Mouse (Mus musculus) lung, embryonic 16.5 days (tissue): ENCODE data around the gene Ntrk1. TPM values are rescaled to one million over a fixed set of nuclear protein-coding genes. Genes with fewer than 3 reads are reported as not detected.

ENCODE experiments used
- ATAC-seq: fragments of 200-750 bp; cut with Nextera tagmentation; 2 replicates; pipeline ENCODE4 v1.8.0; 2017; ENCODE audit warnings: low read depth, mild to moderate bottlenecking, moderate library complexity
- H3K27ac ChIP-seq: fragments of 300-500 bp; sonication (generic); 2 replicates; pipeline ENCODE4 v1.5.1; 2014; ENCODE audit warnings: mild to moderate bottlenecking, control low read depth, low read length
- H3K27me3 ChIP-seq: fragments of 300-500 bp; sonication (generic); 2 replicates; pipeline ENCODE4 v1.6.1; 2014; ENCODE audit warnings: low read depth, low read length, mixed read lengths; ENCODE audit not compliant: control insufficient read depth, insufficient read depth
- H3K36me3 ChIP-seq: fragments of 300-500 bp; sonication (generic); 2 replicates; pipeline ENCODE4 v1.6.1; 2014; ENCODE audit warnings: low read length; ENCODE audit not compliant: control insufficient read depth, insufficient read depth
- H3K4me1 ChIP-seq: fragments of 300-500 bp; sonication (generic); replicated peaks from 2 replicates; pipeline ENCODE4 v1.6.1; 2014; ENCODE audit warnings: low read length, mixed read lengths; ENCODE audit not compliant: control insufficient read depth, insufficient read depth
- H3K4me2 ChIP-seq: fragments of 300-500 bp; sonication (generic); 2 replicates; pipeline ENCODE4 v1.6.1; 2014; ENCODE audit warnings: low read depth, low read length, control low read depth
- H3K4me3 ChIP-seq: fragments of 300-500 bp; sonication (generic); 2 replicates; pipeline ENCODE4 v1.5.1; 2014; ENCODE audit warnings: mild to moderate bottlenecking, low read length, control low read depth
- H3K9ac ChIP-seq: fragments of 300-500 bp; sonication (generic); 2 replicates; pipeline ENCODE4 v1.6.1; 2014; ENCODE audit warnings: low read length, control low read depth
- H3K9me3 ChIP-seq: fragments of 300-500 bp; sonication (generic); 2 replicates; pipeline ENCODE4 v1.6.1; 2016; ENCODE audit warnings: low read length; ENCODE audit not compliant: control insufficient read depth
- WGBS: fragments of 180-500 bp; shearing (Covaris S2); extraction: QIAGEN DNeasy Blood & Tissue Kit; methylation state at CpG from one replicate; pipeline ENCODE4 v1.1.7; 2014; 5-methylcytosine and 5-hydroxymethylcytosine counted together
- polyA plus RNA-seq: library from polyadenylated mRNA; unstranded; fragments of >200 nt; fragmentation: Nextera tagmentation; extraction: Ambion mirVana; gene quantifications from 2 replicates; pipeline ENCODE4 v1.2.1, GENCODE M21; 2015

Ntrk1 gene
- polyA plus RNA-seq, 1 experiment from 2014 or later: 1.5 TPM

- ATAC-seq: no peak
- peaks cover 16% of the 10 kb centered on the region for H3K4me1 ChIP-seq
- no peaks in the 10 kb centered on the region for H3K27me3 ChIP-seq
- H3K9ac ChIP-seq: no peak overlapping the region
- peaks cover 8% of the 10 kb centered on the region for H3K36me3 ChIP-seq
- H3K4me2 ChIP-seq: no peak overlapping the region
- no peaks in the 10 kb centered on the region for H3K9me3 ChIP-seq
- H3K4me3 ChIP-seq: no peak overlapping the region
- 88% methylated on average over 12 of the region's 12 CpGs for WGBS
- H3K27ac ChIP-seq: no peak overlapping the region
Measured at GRCm38 (mm10) chr3:87749977-87750376, 45.0 kb downstream of the Ntrk1 start.

- Histone ChIP-seq H3K4me3 (no peak overlapping the region), H3K4me1 (peaks cover 18% of the 10 kb centered on the region), H3K36me3 (peaks cover 8% of the 10 kb centered on the region), H3K27ac (no peak overlapping the region), H3K9ac (no peak overlapping the region), H3K27me3 (no peaks in the 10 kb centered on the region), H3K9me3 (no peaks in the 10 kb centered on the region), H3K4me2 (no peak overlapping the region)
- peak; percentile 29; the same call in 1 of the 2 replicates for ATAC-seq
- WGBS: 11% methylated on average over 5 of the region's 5 CpGs
Measured at GRCm38 (mm10) chr3:87749036-87749435, 45.9 kb downstream of the Ntrk1 start.

GRCm38 (mm10) chr3:87748431-87748830 is 46.5 kb downstream of the Ntrk1 start, which contains the start of gene Lrrc71:
TSS of gene Lrrc71 (minus strand) at chr3:87748625.
- WGBS: 30% methylated on average over 13 of the region's 13 CpGs
- ATAC-seq: peak; percentile 31
- H3K4me2 ChIP-seq: no peak within 1 kb of the TSS
- H3K36me3 ChIP-seq: peaks cover 8% of the 10 kb centered on the region
- no peak within 1 kb of the TSS for H3K27ac ChIP-seq
- H3K9ac ChIP-seq: no peak within 1 kb of the TSS
- no peak within 1 kb of the TSS for H3K4me3 ChIP-seq
- H3K27me3 ChIP-seq: no peaks in the 10 kb centered on the region
- H3K9me3 ChIP-seq: no peaks in the 10 kb centered on the region
- H3K4me1 ChIP-seq: peaks cover 18% of the 10 kb centered on the region

- peak overlapping the region; percentile 69 for H3K27ac ChIP-seq
- peak overlapping the region; percentile 45 for H3K9ac ChIP-seq
- peak; percentile 77 for ATAC-seq
- H3K27me3 ChIP-seq: no peaks in the 10 kb centered on the region
- WGBS: 13% methylated on average over 18 of the region's 18 CpGs
- H3K9me3 ChIP-seq: no peaks in the 10 kb centered on the region
- H3K4me1 ChIP-seq: peaks cover 18% of the 10 kb centered on the region
- H3K36me3 ChIP-seq: peaks cover 2% of the 10 kb centered on the region
- peak overlapping the region; percentile 54 for H3K4me2 ChIP-seq
- H3K4me3 ChIP-seq: peak overlapping the region; percentile 30
Measured at GRCm38 (mm10) chr3:87745036-87745659, 49.8 kb downstream of the Ntrk1 start.

GRCm38 (mm10) chr3:87743927-87744326 is 51.0 kb downstream of the Ntrk1 start:
- H3K27ac ChIP-seq: no peak overlapping the region
- H3K4me3 ChIP-seq: no peak overlapping the region
- H3K4me1 ChIP-seq: peaks cover 18% of the 10 kb centered on the region
- H3K36me3 ChIP-seq: no peaks in the 10 kb centered on the region
- no peak for ATAC-seq
- H3K4me2 ChIP-seq: no peak overlapping the region
- no peaks in the 10 kb centered on the region for H3K27me3 ChIP-seq
- WGBS: 71% methylated on average over 4 of the region's 4 CpGs
- H3K9me3 ChIP-seq: no peaks in the 10 kb centered on the region
- no peak overlapping the region for H3K9ac ChIP-seq

- Histone ChIP-seq H3K4me1 (peaks cover 13% of the 10 kb centered on the region), H3K27ac (no peak overlapping the region), H3K4me2 (no peak overlapping the region), H3K9me3 (no peaks in the 10 kb centered on the region), H3K4me3 (no peak overlapping the region), H3K36me3 (peaks cover 2% of the 10 kb centered on the region; the same call in 1 of the 2 replicates), H3K27me3 (no peaks in the 10 kb centered on the region), H3K9ac (no peak overlapping the region)
- 88% methylated on average over 16 of the region's 16 CpGs for WGBS
- no peak for ATAC-seq
Measured at GRCm38 (mm10) chr3:87742735-87743134, 52.2 kb downstream of the Ntrk1 start.

- Histone ChIP-seq H3K4me1 (peaks cover 13% of the 10 kb centered on the region), H3K36me3 (peaks cover 4% of the 10 kb centered on the region; the same call in 1 of the 2 replicates), H3K4me3 (no peak overlapping the region), H3K27me3 (no peaks in the 10 kb centered on the region), H3K4me2 (no peak overlapping the region), H3K9ac (no peak overlapping the region), H3K27ac (no peak overlapping the region), H3K9me3 (no peaks in the 10 kb centered on the region)
- no peak for ATAC-seq
- WGBS: 71% methylated on average over 3 of the region's 3 CpGs
Measured at GRCm38 (mm10) chr3:87742013-87742412, 52.9 kb downstream of the Ntrk1 start.

GRCm38 (mm10) chr3:87738906-87739305 is 56.1 kb downstream of the Ntrk1 start:
- H3K4me3 ChIP-seq: no peak overlapping the region
- no peaks in the 10 kb centered on the region for H3K27me3 ChIP-seq
- H3K9ac ChIP-seq: no peak overlapping the region
- no peak overlapping the region for H3K4me2 ChIP-seq
- ATAC-seq: no peak
- peaks cover 13% of the 10 kb centered on the region for H3K36me3 ChIP-seq
- no peak overlapping the region for H3K27ac ChIP-seq
- WGBS: 67% methylated on average over 5 of the region's 5 CpGs
- no peaks in the 10 kb centered on the region for H3K9me3 ChIP-seq
- H3K4me1 ChIP-seq: no peaks in the 10 kb centered on the region

GRCm38 (mm10) chr3:87735335-87735734 is 59.6 kb downstream of the Ntrk1 start:
- H3K27ac ChIP-seq: no peak overlapping the region
- no peak for ATAC-seq
- H3K4me2 ChIP-seq: no peak overlapping the region
- WGBS: 57% methylated on average over 9 of the region's 9 CpGs
- no peak overlapping the region for H3K4me3 ChIP-seq
- no peaks in the 10 kb centered on the region for H3K27me3 ChIP-seq
- no peaks in the 10 kb centered on the region for H3K9me3 ChIP-seq
- no peaks in the 10 kb centered on the region for H3K4me1 ChIP-seq
- no peak overlapping the region for H3K9ac ChIP-seq
- H3K36me3 ChIP-seq: peaks cover 23% of the 10 kb centered on the region
